Mouse (Mus musculus): Measurements from ENCODE around the gene Auts2. TPM values are rescaled to one million over a fixed set of nuclear protein-coding genes. Genes with fewer than 3 reads are reported as not detected.

Auts2 gene
- total and polyA plus RNA-seq, 2 experiments from 2014 or later = 35.2 to 57.5 TPM

DNA sequence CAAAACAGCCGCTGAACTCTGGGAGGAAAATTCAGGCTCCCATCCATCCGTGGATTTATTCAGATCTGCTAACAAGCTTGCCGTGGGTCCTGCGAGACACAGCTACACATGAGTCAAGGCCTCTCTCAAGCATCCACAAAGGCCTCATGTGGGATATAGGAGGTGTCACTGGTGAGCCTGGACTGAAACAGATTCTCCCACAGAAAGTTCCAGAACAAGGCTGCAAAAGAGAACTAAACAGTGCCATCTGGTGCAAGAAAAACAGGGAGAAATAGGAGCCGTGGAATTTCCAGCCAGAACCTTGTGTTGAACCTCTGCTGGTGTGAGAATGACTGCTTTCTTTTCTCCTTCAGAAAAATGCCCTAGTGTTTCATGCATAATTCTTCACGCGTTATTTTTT, 429.7 kb downstream of the Auts2 start:
- Histone ChIP-seq H3K4me3 (ENCODE audit: low read depth, low read length) (no peak overlapping the region), H3K27ac (ENCODE audit: low read depth, low read length) (no peak overlapping the region), H3K27me3 (ENCODE audit: insufficient read depth, low read length) (no peaks in the 10 kb centered on the region), H3K4me2 (ENCODE audit: low read depth, low read length, poor library complexity, severe bottlenecking) (no peak overlapping the region), H3K4me1 (ENCODE audit: insufficient read depth, low read length) (no peaks in the 10 kb centered on the region), H3K36me3 (ENCODE audit: insufficient read depth, low read length) (no peaks in the 10 kb centered on the region), H3K9ac (replicated peaks; ENCODE audit: low read length, poor library complexity, severe bottlenecking) (no peak overlapping the region), H3K9me3 (ENCODE audit: low read length) (no peaks in the 10 kb centered on the region)
- 39% methylated on average over 7 of the region's 7 CpGs for WGBS
- DNase-seq (ENCODE audit: low spot score) (peak; percentile 84), ATAC-seq (ENCODE audit: low FRiP score) (no peak)
- peak; percentile 87 for TF ChIP-seq CTCF (IDR thresholded peaks at IDR 0.05)

DNA sequence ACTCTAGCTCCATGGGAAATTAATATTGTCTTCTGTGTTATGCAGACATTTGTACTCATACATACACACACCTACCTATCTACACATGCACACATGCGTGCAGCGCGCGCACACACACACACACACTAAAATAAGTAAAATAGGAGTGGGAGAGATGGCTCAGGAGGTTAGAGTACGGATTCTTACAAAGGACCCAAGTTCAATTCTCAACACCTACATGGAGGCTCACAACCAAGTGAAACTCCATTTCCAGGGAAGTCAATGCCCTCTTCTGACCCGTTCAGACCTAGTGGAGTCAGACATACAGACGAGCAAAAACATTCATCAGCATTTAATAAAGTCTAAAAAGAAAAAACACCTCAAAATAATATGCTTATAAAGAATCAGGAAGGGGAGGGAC, 430.5 kb downstream of the Auts2 start:
- Histone ChIP-seq H3K4me3 (ENCODE audit: low read depth, low read length) (no peak overlapping the region), H3K4me1 (ENCODE audit: insufficient read depth, low read length) (no peaks in the 10 kb centered on the region), H3K27me3 (ENCODE audit: insufficient read depth, low read length) (no peaks in the 10 kb centered on the region), H3K4me2 (ENCODE audit: low read depth, low read length, poor library complexity, severe bottlenecking) (no peak overlapping the region), H3K36me3 (ENCODE audit: insufficient read depth, low read length) (no peaks in the 10 kb centered on the region), H3K9ac (replicated peaks; ENCODE audit: low read length, poor library complexity, severe bottlenecking) (no peak overlapping the region), H3K27ac (ENCODE audit: low read depth, low read length) (no peak overlapping the region), H3K9me3 (ENCODE audit: low read length) (no peaks in the 10 kb centered on the region)
- no peak for DNase-seq (ENCODE audit: low spot score)
- ATAC-seq (ENCODE audit: low FRiP score) = no peak
- TF ChIP-seq CTCF (IDR thresholded peaks at IDR 0.05) = no peak
- WGBS = 94% methylated on average over 7 of the region's 7 CpGs

DNA sequence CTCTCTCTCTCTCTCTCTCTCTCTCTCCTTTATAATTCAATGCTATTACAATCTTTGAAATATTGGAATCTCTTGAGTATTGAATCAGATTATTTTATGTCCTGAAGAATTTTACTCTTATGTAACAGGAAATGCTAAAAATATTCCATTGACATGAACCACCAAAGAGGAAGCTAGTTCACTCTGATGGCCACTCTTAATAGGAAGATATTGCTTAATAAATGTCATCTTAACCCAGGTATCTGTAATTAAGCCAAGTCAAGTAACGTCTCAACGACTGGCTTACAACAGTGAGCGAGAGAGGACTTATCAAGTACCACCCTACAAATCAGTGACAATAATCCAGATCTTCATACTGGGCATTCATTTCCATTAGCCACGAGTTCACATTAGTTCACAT, 440.7 kb downstream of the Auts2 start:
- Histone ChIP-seq H3K36me3 (ENCODE audit: insufficient read depth, low read length) (no peaks in the 10 kb centered on the region), H3K27ac (ENCODE audit: low read depth, low read length) (no peak overlapping the region), H3K4me1 (ENCODE audit: insufficient read depth, low read length) (peaks cover 3% of the 10 kb centered on the region; the same call in 1 of the 2 replicates), H3K4me3 (ENCODE audit: low read depth, low read length) (no peak overlapping the region), H3K9me3 (ENCODE audit: low read length) (no peaks in the 10 kb centered on the region), H3K9ac (replicated peaks; ENCODE audit: low read length, poor library complexity, severe bottlenecking) (no peak overlapping the region), H3K27me3 (ENCODE audit: insufficient read depth, low read length) (no peaks in the 10 kb centered on the region; the same call in 1 of the 2 replicates), H3K4me2 (ENCODE audit: low read depth, low read length, poor library complexity, severe bottlenecking) (no peak overlapping the region)
- WGBS = 94% methylated on average over 4 of the region's 4 CpGs
- no peak for TF ChIP-seq CTCF (IDR thresholded peaks at IDR 0.05)
- ATAC-seq (ENCODE audit: low FRiP score) = no peak
- DNase-seq (ENCODE audit: low spot score) = no peak

DNA sequence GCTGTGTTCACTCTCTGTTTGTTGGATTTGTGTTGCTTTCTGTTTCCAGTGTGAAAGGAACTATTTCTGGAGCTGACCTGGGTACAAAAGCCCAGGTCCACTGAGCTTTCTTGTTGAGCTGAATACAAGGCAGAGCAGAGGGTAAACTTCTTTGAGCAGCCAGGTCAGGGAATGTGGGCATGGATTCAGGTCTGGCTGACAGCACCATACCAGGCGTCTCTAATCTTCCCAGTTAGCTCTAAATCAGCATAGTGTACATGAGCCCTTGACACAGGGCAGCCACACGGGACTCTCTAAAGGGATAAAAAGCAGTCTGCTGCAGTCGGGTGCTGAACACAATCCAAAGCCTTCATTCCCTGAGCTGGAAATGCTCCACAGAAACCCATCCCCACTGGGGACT, 444.7 kb downstream of the Auts2 start:
- Histone ChIP-seq H3K4me3 (ENCODE audit: low read depth, low read length) (no peak overlapping the region), H3K27ac (ENCODE audit: low read depth, low read length) (no peak overlapping the region), H3K9me3 (ENCODE audit: low read length) (no peaks in the 10 kb centered on the region), H3K4me1 (ENCODE audit: insufficient read depth, low read length) (0 out of 2 replicates have a peak, but pooled peaks cover 3% of the 10 kb centered on the region), H3K27me3 (ENCODE audit: insufficient read depth, low read length) (no peaks in the 10 kb centered on the region; the same call in 1 of the 2 replicates), H3K9ac (replicated peaks; ENCODE audit: low read length, poor library complexity, severe bottlenecking) (no peak overlapping the region; the same call in 1 of the 2 replicates), H3K4me2 (ENCODE audit: low read depth, low read length, poor library complexity, severe bottlenecking) (no peak overlapping the region), H3K36me3 (ENCODE audit: insufficient read depth, low read length) (no peaks in the 10 kb centered on the region)
- ATAC-seq (ENCODE audit: low FRiP score) (no peak), DNase-seq (ENCODE audit: low spot score) (peak; percentile 35)
- WGBS = 19% methylated on average over 3 of the region's 3 CpGs
- TF ChIP-seq CTCF (IDR thresholded peaks at IDR 0.05) = no peak

DNA sequence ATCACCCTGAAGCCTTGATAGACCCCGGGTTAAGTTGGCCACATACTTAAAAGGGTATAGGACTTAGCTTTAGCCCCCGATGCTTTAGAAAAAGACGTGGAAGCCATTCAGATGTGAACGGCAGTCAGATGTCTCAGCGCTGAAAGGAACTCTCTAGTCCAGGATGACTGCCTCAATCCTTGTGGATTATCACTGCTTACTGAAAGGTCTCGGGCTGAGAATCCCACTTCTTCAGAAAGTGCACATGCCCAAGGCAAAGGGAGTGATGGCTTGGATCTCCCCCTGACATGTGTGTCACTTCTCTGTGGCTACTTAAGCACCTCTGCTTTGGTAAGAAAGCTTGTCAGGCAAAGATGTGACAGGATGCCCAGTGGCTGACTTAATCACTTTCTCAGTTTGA, 450.4 kb downstream of the Auts2 start:
- H3K4me3 ChIP-seq (ENCODE audit: low read depth, low read length) = no peak overlapping the region
- no peaks in the 10 kb centered on the region for H3K36me3 ChIP-seq (ENCODE audit: insufficient read depth, low read length)
- H3K4me1 ChIP-seq (ENCODE audit: insufficient read depth, low read length) = 0 out of 2 replicates have a peak, but pooled peaks cover 6% of the 10 kb centered on the region
- WGBS = 24% methylated on average over 6 of the region's 6 CpGs
- H3K27ac ChIP-seq (ENCODE audit: low read depth, low read length) = no peak overlapping the region
- DNase-seq (ENCODE audit: low spot score) (no peak), ATAC-seq (ENCODE audit: low FRiP score) (no peak)
- TF ChIP-seq CTCF (IDR thresholded peaks at IDR 0.05) = no peak
- no peak overlapping the region for H3K9ac ChIP-seq (replicated peaks; ENCODE audit: low read length, poor library complexity, severe bottlenecking)
- no peaks in the 10 kb centered on the region for H3K27me3 ChIP-seq (ENCODE audit: insufficient read depth, low read length)
- no peaks in the 10 kb centered on the region for H3K9me3 ChIP-seq (ENCODE audit: low read length)
- no peak overlapping the region for H3K4me2 ChIP-seq (ENCODE audit: low read depth, low read length, poor library complexity, severe bottlenecking)

DNA sequence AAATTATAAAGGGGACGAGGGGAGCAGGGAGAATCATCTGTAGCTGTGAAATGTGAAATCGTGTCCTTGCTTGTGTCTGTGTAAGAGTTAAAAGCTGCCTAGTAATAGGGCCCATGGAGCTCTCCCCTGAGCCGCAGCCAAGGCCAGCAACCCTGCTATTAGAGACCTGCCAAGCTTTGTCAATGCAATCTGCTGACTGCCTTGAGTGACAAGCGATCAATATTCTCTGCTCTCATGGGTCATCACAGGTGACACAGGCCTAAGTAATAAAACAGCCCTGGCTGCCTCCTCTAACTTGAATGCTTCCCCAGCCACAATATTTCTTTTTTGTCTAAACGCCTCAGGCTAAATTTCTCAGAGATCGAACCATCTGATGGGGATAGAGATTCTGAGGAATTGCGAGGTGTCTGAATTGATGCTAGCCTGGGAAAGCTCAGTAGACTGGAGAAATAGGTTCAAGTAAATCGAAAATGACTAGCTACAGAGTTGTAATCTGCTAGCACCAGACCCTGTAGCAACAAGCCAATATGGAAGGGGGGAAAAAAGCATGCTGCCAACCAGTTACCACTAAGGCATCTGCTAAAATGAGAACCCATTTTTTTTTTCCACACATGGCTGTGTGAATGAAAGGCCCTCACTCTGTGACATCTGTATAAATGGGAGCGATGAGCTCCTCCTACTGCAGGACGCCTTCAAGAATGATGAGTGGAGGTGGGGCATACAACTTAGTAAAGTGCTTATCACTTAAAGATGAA, 453.5 kb downstream of the Auts2 start:
- H3K9ac ChIP-seq (replicated peaks; ENCODE audit: low read length, poor library complexity, severe bottlenecking) = no peak overlapping the region
- ATAC-seq (ENCODE audit: low FRiP score) (no peak), DNase-seq (ENCODE audit: low spot score) (no peak)
- WGBS = 65% methylated on average over 10 of the region's 10 CpGs
- no peak overlapping the region for H3K27ac ChIP-seq (ENCODE audit: low read depth, low read length)
- H3K9me3 ChIP-seq (ENCODE audit: low read length) = no peaks in the 10 kb centered on the region
- H3K36me3 ChIP-seq (ENCODE audit: insufficient read depth, low read length) = no peaks in the 10 kb centered on the region
- 0 out of 2 replicates have a peak, but pooled peaks cover 6% of the 10 kb centered on the region for H3K4me1 ChIP-seq (ENCODE audit: insufficient read depth, low read length)
- no peak for TF ChIP-seq CTCF (IDR thresholded peaks at IDR 0.05)
- no peak overlapping the region for H3K4me3 ChIP-seq (ENCODE audit: low read depth, low read length)
- H3K4me2 ChIP-seq (ENCODE audit: low read depth, low read length, poor library complexity, severe bottlenecking) = no peak overlapping the region
- H3K27me3 ChIP-seq (ENCODE audit: insufficient read depth, low read length) = no peaks in the 10 kb centered on the region

All from midbrain, postnatal 0 days (tissue).